Mouse (Mus musculus) small intestine, adult 2 months (tissue): ENCODE results near the gene Ascl1.

Source experiments
- CTCF ChIP-seq: fragments of 200-500 bp; IDR thresholded peaks from 2 replicates; pipeline ENCODE4 v1.5.1; 2012; ENCODE audit warnings: low read depth, mild to moderate bottlenecking, control low read depth, inconsistent platforms, low read length, moderate library complexity, mixed read lengths; ENCODE audit not compliant: insufficient replicate concordance, insufficient read length; ENCODE audit errors: extremely low read depth
- POLR2A ChIP-seq: fragments of 200-500 bp; IDR thresholded peaks from 2 replicates; pipeline ENCODE4 v1.6.1; 2012; ENCODE audit warnings: low read depth, mild to moderate bottlenecking, control low read depth, inconsistent platforms, low read length, moderate library complexity

DNA sequence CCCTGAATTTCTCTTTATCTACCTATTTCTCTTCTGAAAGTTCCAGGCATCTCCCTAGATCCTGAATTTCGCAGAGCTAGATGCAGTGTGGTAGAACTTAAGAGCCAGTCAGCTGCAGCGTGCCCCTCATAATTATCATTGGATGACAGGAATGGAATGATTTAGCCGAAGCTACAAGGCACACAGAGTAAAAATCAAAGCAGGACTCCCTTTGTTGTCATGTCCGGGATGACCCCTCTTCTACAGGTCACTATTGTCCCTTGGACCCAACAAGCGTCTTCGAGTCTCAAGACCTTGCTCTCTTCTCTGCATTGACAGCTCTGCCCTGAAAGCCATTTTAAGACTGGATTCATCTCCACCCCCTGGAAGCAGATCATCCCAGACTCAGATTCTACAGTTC lies 44.1 kb downstream of the Ascl1 start:
- no peak for TF ChIP-seq CTCF
- TF ChIP-seq POLR2A = no peak
